Mouse (Mus musculus) c-Kit-positive CD71-positive TER-119-negative erythroid progenitor cells, embryonic 14.5 days (primary cell): ENCODE results near the gene 2410002F23Rik.
"Not testable (repeated sequence)": the region's sequence is repeated elsewhere in the genome, so short reads cannot be mapped to it uniquely, and the experiment has no call there.

Experiments used
- DNase-seq: peaks from one replicate; pipeline ENCODE4 v3.0.0-alpha.2; 2013; ENCODE audit warnings: low read depth

Gene 2410002F23Rik

DNA sequence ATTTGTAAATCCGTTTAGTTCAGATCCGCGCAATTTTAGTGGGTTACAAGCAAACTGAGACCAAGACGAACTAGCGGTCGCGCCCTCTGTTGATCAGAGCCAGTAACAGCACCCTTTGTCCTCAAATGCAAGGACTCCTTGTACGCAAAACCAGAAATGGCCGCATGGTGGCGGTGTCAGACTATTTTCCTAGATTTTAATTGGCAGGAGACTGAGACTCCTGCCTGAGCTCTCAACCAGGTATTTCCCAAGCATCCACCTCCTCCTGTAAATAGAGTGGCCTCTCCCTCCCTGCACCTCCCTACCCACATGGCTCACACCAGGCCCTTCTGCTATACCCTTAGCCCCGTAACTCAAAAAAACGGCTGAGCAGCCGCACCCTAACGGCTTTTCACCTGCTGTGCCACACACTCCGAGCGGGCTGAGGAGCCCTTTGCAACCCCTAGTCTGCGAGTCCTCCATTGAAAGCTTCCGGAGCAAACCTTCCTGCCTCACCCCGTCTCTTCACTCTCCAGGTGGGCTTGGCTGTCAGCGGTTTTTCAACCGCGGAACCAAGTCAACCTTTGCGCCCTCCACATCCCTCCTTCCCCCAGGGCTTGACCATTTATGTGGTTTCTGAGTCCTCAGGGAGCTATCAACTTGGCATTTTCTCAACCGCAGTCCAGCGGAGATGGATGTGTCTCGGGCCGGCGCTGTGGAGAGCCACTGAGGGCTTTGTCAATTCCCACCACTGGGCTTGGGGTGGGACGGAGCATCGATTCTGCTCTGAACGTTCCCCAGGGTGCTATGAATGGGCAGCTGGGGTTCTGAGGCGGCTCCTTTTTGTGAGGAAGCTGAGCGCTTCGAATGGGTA lies 16.5 kb downstream of the 2410002F23Rik start:
- DNase-seq, result peak; percentile 88

DNA sequence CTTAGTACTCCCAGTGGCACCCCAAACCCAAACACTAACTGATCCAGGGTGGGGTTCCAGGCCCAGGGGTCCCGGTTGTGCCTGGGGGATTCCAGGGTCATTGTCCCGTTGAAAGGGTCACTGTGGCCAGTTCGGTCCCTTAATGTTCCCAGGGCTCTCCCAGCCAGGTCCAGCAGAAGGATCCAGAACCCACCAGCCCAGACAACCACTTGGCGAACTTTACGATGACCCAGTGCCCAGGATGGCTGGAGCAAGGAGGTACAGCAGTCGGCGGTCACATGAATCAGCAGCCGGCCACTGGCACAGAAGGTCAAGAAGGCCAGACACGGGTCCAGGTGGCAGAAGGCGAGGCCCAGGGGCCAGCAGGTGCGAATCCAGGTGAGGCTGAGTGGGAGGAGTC lies 21.6 kb downstream of the 2410002F23Rik start:
- DNase-seq, result no peak

DNA sequence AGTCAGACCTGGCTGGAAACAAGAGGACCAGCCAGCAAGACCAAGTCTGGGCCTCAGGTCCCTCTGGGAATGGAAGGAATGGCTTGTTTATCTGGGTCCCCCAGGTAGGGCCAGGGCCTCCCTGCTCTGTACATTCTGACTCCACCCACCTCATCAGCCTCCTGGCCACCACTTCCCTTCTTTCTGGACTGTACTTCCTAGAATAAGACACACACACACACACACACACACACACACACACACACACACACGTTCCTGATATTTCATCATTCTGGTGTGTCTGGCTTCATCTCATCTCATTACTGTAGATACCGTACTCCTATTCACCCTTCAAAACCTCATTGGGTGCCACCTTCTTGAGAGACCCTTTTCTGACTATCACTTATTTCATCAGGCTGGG lies 22.9 kb downstream of the 2410002F23Rik start:
- DNase-seq, result no peak

DNA sequence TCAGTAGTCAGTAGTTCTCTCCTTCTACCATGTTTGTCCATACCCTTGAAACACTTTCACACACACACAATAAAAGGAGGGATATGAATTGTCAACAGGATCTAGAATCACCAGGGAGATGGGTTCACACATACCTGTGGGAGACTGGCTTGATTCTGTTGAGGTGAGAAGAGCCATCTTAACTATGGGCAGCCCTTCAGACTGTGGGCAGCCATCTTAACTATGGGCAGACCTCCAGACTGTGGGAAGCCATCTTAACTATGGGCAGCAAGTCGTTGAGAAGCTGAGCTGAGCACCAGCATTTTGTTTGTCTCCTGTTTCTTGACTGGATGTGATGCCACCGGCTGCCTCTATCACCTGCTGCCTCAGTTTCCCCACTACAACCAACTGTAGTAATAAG lies 24.8 kb downstream of the 2410002F23Rik start:
- no peak for DNase-seq

DNA sequence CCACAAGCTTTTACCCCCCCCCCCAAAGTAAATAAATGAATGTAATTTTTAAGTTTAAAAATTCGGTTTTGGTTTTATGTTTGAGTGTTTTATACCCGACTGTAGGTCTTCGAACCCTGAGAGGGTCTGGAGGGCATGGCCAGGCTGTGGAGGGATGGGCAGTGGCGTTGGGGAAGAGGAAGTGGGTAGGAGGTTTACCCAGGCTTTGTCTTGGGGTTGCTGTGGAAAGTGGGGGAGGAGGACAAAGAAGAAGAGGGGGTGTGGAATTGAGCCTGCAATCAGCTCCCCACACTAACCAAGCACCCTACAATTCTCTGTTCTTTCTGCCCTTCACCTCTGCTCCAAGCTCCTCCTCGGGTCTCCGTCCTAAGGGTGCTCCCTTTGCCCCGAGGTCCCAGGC lies 26.0 kb downstream of the 2410002F23Rik start:
- no peak for DNase-seq

DNA sequence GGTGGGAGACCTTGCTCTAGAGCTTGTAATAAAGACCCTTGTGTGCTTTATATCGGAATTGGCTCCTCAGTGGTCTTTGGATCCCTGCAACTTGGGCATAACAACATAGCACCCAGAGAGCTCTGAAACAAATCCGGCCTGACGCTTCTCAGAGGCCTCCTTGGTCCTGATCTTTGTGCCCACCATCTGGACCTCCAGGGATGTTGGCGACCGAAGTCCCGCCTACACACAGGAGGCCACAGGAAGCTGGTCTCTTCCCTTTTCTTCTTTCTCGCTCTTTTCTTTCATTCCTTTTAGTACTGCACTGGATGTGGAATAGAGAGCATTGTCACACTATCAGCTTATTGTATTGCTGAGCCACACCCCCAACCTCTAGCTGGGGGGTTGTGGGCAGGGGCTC lies 26.9 kb downstream of the 2410002F23Rik start:
- DNase-seq, result no peak

DNA sequence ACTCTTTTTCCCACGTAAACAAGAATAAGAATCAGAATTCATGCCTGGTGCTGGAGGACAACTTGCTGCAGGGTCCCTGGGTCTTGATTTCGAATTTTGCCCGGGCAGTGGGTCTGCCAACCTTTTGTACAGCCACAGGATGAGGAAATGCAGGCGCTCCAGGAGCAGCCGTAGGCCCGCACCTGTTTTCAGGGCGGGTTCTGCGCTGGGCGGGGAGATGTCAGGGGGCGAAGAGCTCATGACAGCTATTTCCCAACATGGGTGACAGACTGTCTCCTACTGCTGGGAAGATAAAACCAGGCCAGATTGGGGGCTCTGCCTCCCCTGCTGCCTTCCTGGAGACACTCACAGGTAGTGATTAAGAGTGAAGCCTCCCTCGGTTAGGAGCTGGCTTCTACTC lies 27.6 kb downstream of the 2410002F23Rik start:
- no peak for DNase-seq

DNA sequence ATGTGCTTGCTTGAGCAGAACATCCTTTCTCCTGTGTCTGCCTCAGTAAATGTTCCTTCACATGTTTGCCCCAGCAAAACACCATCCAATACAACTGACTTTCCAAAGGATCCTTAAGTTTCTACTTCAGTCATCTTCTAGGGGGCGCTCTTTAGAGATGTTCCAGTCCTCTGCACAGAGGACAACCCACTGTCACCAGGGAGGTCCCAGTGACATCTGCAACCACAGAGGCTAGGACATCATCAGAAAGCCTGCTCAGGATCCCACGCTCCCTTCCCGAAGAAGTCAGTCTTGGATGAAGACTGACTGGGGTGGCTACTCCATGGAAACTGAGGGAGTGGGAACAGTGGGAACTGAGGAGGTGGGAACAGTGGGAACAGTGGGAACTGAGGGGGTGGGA lies 29.0 kb downstream of the 2410002F23Rik start:
- no peak for DNase-seq

DNA sequence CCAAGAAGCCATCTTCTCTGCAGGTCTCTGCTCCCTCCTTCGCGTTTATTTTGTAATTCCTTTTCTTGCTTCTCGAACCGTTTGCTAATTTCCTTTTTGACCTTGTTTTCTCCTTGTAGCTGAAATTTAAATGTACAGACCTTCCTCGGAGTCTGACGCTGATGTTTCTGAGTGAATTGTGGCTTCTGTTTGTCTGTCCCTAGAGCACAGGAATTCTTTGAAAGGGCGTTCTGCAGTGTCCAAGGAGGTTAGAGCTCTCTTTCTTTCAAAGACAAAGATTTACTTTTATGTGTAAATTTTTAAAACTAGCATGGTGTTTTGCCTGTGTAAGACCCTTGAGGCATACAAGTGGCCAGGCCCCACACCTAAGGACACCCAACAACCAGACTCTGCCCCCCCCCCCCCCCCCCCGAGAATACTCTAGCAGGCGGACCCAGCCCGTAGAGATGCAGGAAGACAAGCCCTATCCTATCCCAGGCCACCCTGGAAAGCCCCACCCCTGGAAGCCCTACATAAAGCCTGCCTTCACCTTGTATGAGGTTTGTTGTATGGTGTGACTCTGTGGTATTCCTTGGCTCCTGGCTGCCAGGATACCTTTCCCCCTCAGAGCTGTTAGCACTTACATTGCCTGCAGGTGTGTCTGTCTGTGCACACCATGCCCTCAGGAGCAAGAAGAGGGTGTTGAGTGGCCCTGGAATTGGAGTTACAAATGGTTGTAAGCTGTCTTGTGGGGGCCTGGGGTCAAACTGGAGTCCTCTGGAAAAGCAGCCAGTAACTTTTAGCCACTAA lies 30.1 kb downstream of the 2410002F23Rik start:
- no peak for DNase-seq

DNA sequence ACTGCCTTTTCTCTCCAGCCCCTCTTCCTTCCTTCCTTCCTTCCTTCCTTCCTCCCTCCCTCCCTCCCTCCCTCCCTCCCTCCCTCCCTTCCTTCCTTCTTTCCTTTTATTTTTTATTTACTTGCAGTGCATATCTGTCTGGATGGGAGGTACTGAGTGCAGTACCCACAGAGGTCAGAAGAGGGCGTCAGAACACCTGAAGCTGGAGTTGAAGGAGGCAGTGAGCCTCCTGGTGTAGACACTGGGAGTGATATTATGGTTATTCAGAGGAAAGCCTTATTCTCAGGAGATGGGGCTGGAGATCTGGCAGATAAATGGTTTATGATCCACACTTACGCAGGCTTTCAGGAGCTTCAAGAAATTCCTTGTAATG lies 30.7 kb downstream of the 2410002F23Rik start:
- no peak for DNase-seq

DNA sequence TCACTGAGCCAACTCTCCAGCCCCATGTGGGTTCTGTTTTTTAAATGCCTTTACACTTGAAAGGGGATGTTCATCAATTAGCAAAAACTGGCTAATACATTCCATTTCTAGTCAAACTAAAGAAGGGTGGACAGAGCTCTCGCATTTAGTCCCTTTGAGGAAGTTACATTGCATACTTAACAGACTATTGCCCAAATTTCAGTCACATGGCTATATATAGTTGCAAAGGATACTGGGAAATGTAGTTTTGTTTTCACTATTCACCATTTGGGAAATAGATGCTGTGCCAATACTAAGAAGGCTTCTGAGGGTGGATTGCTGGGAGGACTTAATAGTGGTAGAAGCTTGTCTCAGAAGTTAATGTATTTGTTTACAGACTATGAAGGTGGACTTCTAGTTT lies 34.4 kb downstream of the 2410002F23Rik start:
- no peak for DNase-seq

DNA sequence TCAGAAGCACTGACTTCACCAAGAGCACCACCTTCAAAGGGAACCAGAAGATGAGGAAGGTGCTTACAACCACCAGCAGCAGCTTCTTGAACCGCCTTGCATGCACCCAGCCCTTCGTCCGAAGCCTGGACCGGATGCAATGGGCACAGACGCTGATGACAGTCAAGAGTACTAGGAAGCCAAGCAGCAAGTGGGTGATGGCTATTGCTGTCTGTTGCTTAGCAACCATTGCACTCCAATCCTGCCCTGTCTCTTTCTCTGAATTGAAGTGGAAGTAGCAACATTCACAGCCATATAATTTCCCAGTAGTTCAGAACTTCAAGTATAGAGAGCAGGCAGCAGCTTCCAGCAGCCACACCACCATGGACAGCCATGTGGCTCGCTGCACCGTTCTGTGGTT lies 35.1 kb downstream of the 2410002F23Rik start:
- DNase-seq, result no peak

DNA sequence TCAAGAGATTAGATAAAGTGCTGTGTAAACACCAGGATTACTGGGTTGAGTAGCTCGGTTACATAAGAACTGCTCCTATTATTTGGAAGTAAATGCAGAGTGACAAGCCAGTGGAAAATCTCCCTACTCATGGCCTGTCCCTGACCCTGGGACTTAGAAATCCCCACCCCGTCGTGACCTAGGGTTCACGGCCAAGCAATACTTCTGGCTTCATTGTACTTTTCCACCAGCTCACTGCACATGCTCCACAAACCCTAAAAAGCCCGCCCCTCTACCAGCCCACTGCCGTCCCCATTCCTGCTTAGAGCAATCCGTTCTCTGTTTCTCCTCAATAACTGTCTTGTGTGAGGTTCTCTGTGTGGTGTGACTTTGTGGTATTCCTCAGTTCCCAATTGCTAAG lies 41.2 kb downstream of the 2410002F23Rik start:
- no peak for DNase-seq

DNA sequence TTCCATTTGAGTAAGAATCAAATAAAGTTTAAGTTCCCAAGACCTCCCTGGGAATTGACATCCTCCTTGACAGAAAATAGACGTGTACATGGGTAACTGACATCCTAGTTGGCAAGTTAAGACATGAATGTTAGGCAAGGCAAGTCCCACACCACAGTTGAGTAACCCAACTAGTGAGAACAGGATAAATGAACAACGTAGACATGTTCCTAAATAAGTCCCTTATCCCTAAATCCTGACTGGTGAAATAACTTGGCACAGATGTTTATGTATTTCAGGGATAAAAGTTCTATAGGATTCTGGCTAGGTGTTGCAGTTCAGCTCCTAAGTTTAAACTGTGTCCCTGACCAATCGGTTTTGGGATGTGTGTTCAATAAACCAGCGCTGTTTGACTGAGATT lies 44.5 kb downstream of the 2410002F23Rik start:
- no peak for DNase-seq

DNA sequence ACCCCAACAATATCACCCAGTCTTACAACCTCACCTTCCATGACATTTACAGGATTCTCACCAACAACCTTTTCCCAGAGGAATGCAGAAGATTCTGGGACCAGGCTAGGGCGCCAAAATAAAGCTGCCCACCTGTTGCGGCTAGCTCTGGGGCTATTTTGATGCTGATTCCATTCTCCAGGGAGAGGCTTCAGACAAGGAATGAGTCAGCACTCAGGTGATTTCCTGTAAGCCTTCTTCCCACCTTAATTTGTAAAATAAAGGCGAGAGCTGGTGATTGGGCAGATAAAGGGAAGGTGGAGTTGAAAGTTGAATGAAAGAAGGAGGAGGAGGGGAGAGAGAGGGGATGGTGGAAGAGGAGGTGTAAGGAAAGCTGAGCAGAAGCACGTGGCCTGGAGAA lies 44.9 kb downstream of the 2410002F23Rik start:
- DNase-seq, result no peak

DNA sequence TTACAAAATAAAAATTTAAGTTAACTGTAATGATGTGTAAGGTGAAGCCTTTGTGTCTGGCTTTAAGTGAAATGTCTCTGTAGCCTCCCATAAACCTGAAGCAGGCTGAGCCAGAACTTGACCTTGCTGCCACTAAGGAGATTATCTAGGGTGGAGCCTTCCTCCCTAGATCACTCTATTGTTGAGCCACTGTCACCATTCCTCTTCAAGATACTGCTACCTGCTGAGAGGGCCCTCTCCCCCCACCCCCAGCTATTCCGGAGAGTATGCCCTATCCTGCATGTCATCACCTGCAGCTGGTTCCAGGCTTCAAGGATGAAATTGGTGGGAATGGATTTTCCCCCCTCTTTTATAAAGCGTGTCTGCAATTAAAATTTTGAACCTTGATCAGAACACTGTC lies 51.0 kb downstream of the 2410002F23Rik start:
- not testable (repeated sequence) for DNase-seq
